Mouse (Mus musculus) hindbrain, embryonic 14.5 days (tissue): ENCODE measurements around the gene Plcxd2. TPM values are rescaled to one million over a fixed set of nuclear protein-coding genes. Genes with fewer than 3 reads are reported as not detected.
A peak's percentile ranks its signal among the peaks of the same experiment; 100 is the strongest.

Experiments used
- ATAC-seq: fragments of 200-750 bp; cut with Nextera tagmentation; 2 replicates; pipeline ENCODE4 v1.8.0; 2017; ENCODE audit warnings: moderate number of reproducible peaks, mild to moderate bottlenecking, moderate TSS enrichment, moderate library complexity; ENCODE audit not compliant: low FRiP score
- DNase-seq: peaks from one replicate; pipeline ENCODE4 v3.0.0-alpha.2; 2015; ENCODE audit warnings: low spot score
- H3K27ac ChIP-seq: fragments of 300-500 bp; sonication (generic); 2 replicates; pipeline ENCODE4 v1.5.1; 2014; ENCODE audit warnings: mild to moderate bottlenecking, moderate library complexity
- H3K27me3 ChIP-seq: fragments of 300-500 bp; sonication (generic); 2 replicates; pipeline ENCODE4 v1.6.1; 2014; ENCODE audit warnings: mild to moderate bottlenecking, low read length, mixed read lengths; ENCODE audit not compliant: control insufficient read depth, insufficient read depth
- H3K36me3 ChIP-seq: fragments of 300-500 bp; sonication (generic); replicated peaks from 2 replicates; pipeline ENCODE4 v1.6.1; 2014; ENCODE audit not compliant: control insufficient read depth, insufficient read depth
- H3K4me1 ChIP-seq: fragments of 300-500 bp; sonication (generic); replicated peaks from 2 replicates; pipeline ENCODE4 v1.6.1; 2014; ENCODE audit warnings: antibody characterized with exemption, low read length, mixed read lengths; ENCODE audit not compliant: control insufficient read depth, insufficient read depth
- H3K4me2 ChIP-seq: fragments of 300-500 bp; sonication (generic); replicated peaks from 2 replicates; pipeline ENCODE4 v1.6.1; 2014; ENCODE audit warnings: mild to moderate bottlenecking, moderate library complexity
- H3K4me3 ChIP-seq: fragments of 300-500 bp; sonication (generic); replicated peaks from 2 replicates; pipeline ENCODE4 v1.5.1; 2014; ENCODE audit warnings: mild to moderate bottlenecking, low read length
- H3K9ac ChIP-seq: fragments of 300-500 bp; sonication (generic); 2 replicates; pipeline ENCODE4 v1.6.1; 2014
- H3K9me3 ChIP-seq: fragments of 300-500 bp; sonication (generic); 2 replicates; pipeline ENCODE4 v1.6.1; 2016; ENCODE audit warnings: low read length; ENCODE audit not compliant: control insufficient read depth
- WGBS: fragments of 180-500 bp; shearing (Covaris S2); extraction: QIAGEN DNeasy Blood & Tissue Kit; methylation state at CpG from one replicate; pipeline ENCODE4 v1.1.7; 2014; 5-methylcytosine and 5-hydroxymethylcytosine counted together
- polyA plus RNA-seq: library from polyadenylated mRNA; unstranded; fragments of >200 nt; fragmentation: Nextera tagmentation; extraction: Ambion mirVana; gene quantifications from 2 replicates; pipeline ENCODE4 v1.2.1, GENCODE M21; 2014

The Plcxd2 gene
- polyA plus RNA-seq, 1 experiment from 2014 or later = 11.2 TPM

- peaks cover 8% of the 10 kb centered on the region; the same call in 1 of the 2 replicates for H3K4me1 ChIP-seq
- DNase-seq (no peak), ATAC-seq (no peak)
- no peak overlapping the region for H3K4me3 ChIP-seq
- H3K27me3 ChIP-seq = no peaks in the 10 kb centered on the region
- no peak overlapping the region for H3K9ac ChIP-seq
- no peaks in the 10 kb centered on the region for H3K9me3 ChIP-seq
- H3K4me2 ChIP-seq = no peak overlapping the region
- no peaks in the 10 kb centered on the region for H3K36me3 ChIP-seq
- 80% methylated on average over 3 of the region's 3 CpGs for WGBS
- 0 out of 2 replicates have a peak overlapping the region, but pooled peaks have one; percentile 51 for H3K27ac ChIP-seq
Observed at GRCm38 (mm10) chr16:45935956-45936483, 74.0 kb downstream of the Plcxd2 start.

- H3K36me3 ChIP-seq = no peaks in the 10 kb centered on the region
- no peaks in the 10 kb centered on the region for H3K9me3 ChIP-seq
- H3K27ac ChIP-seq = no peak overlapping the region
- H3K27me3 ChIP-seq = no peaks in the 10 kb centered on the region
- 50% methylated on average over 2 of the region's 2 CpGs for WGBS
- H3K9ac ChIP-seq = no peak overlapping the region
- no peak overlapping the region for H3K4me3 ChIP-seq
- H3K4me1 ChIP-seq = peaks cover 8% of the 10 kb centered on the region; the same call in 1 of the 2 replicates
- DNase-seq (no peak), ATAC-seq (no peak; the same call in 1 of the 2 replicates)
- H3K4me2 ChIP-seq = no peak overlapping the region
Observed at GRCm38 (mm10) chr16:45934721-45935407, 75.2 kb downstream of the Plcxd2 start.

GRCm38 (mm10) chr16:45930308-45930707 lies 79.7 kb downstream of the Plcxd2 start:
- WGBS = 90% methylated on average over 3 of the region's 3 CpGs

GRCm38 (mm10) chr16:45928090-45928489 lies 81.9 kb downstream of the Plcxd2 start:
- no peaks in the 10 kb centered on the region for H3K9me3 ChIP-seq
- H3K27ac ChIP-seq = no peak overlapping the region
- DNase-seq (no peak), ATAC-seq (no peak)
- no peaks in the 10 kb centered on the region for H3K36me3 ChIP-seq
- no peak overlapping the region for H3K4me3 ChIP-seq
- H3K4me2 ChIP-seq = no peak overlapping the region
- WGBS = 89% methylated on average over 4 of the region's 4 CpGs
- H3K27me3 ChIP-seq = no peaks in the 10 kb centered on the region
- H3K9ac ChIP-seq = no peak overlapping the region
- H3K4me1 ChIP-seq = no peaks in the 10 kb centered on the region

More at GRCm38 (mm10) chr16:45930308-45930707, 79.7 kb downstream of the Plcxd2 start:
- no peaks in the 10 kb centered on the region for H3K27me3 ChIP-seq
- DNase-seq (no peak), ATAC-seq (no peak)
- no peak overlapping the region for H3K4me3 ChIP-seq
- H3K9me3 ChIP-seq = no peaks in the 10 kb centered on the region
- H3K4me2 ChIP-seq = no peak overlapping the region
- H3K27ac ChIP-seq = no peak overlapping the region
- H3K4me1 ChIP-seq = no peaks in the 10 kb centered on the region
- no peak overlapping the region for H3K9ac ChIP-seq
- no peaks in the 10 kb centered on the region for H3K36me3 ChIP-seq

- no peak for ATAC-seq
- WGBS = 79% methylated on average over 3 of the region's 3 CpGs
- no peaks in the 10 kb centered on the region for H3K4me1 ChIP-seq
Observed at GRCm38 (mm10) chr16:45927601-45928000, 82.4 kb downstream of the Plcxd2 start.

GRCm38 (mm10) chr16:45926875-45927274 lies 83.1 kb downstream of the Plcxd2 start:
- Histone ChIP-seq H3K9me3 (no peaks in the 10 kb centered on the region), H3K4me1 (no peaks in the 10 kb centered on the region), H3K27ac (no peak overlapping the region), H3K4me3 (no peak overlapping the region), H3K36me3 (no peaks in the 10 kb centered on the region), H3K9ac (no peak overlapping the region), H3K4me2 (no peak overlapping the region), H3K27me3 (no peaks in the 10 kb centered on the region)
- ATAC-seq (no peak), DNase-seq (no peak)
- WGBS = 90% methylated on average over 5 of the region's 5 CpGs

More at GRCm38 (mm10) chr16:45927601-45928000, 82.4 kb downstream of the Plcxd2 start:
- Histone ChIP-seq H3K36me3 (no peaks in the 10 kb centered on the region), H3K4me3 (no peak overlapping the region), H3K9ac (no peak overlapping the region), H3K27ac (no peak overlapping the region), H3K27me3 (no peaks in the 10 kb centered on the region), H3K4me2 (no peak overlapping the region), H3K9me3 (no peaks in the 10 kb centered on the region)
- no peak for DNase-seq

- no peaks in the 10 kb centered on the region for H3K36me3 ChIP-seq
- no peaks in the 10 kb centered on the region for H3K4me1 ChIP-seq
- H3K9me3 ChIP-seq = no peaks in the 10 kb centered on the region
- H3K27me3 ChIP-seq = no peaks in the 10 kb centered on the region
- no peak overlapping the region for H3K9ac ChIP-seq
- 73% methylated on average over 6 of the region's 6 CpGs for WGBS
- ATAC-seq (no peak), DNase-seq (no peak)
- no peak overlapping the region for H3K4me3 ChIP-seq
- H3K4me2 ChIP-seq = no peak overlapping the region
- H3K27ac ChIP-seq = no peak overlapping the region
Observed at GRCm38 (mm10) chr16:45923731-45924424, 86.1 kb downstream of the Plcxd2 start.

- no peaks in the 10 kb centered on the region for H3K9me3 ChIP-seq
- WGBS = 75% methylated on average over 8 of the region's 8 CpGs
- no peak overlapping the region for H3K27ac ChIP-seq
- no peak for ATAC-seq
- H3K4me2 ChIP-seq = no peak overlapping the region
- no peak overlapping the region for H3K9ac ChIP-seq
- H3K4me1 ChIP-seq = no peaks in the 10 kb centered on the region
- no peaks in the 10 kb centered on the region for H3K27me3 ChIP-seq
- H3K36me3 ChIP-seq = no peaks in the 10 kb centered on the region
- H3K4me3 ChIP-seq = no peak overlapping the region
- no peak for DNase-seq
Observed at GRCm38 (mm10) chr16:45922546-45923229, 87.3 kb downstream of the Plcxd2 start.

- no peak; the same call in 1 of the 2 replicates for ATAC-seq
- Histone ChIP-seq H3K4me3 (no peak overlapping the region), H3K4me1 (no peaks in the 10 kb centered on the region), H3K36me3 (no peaks in the 10 kb centered on the region), H3K4me2 (no peak overlapping the region), H3K27me3 (no peaks in the 10 kb centered on the region), H3K9me3 (no peaks in the 10 kb centered on the region), H3K27ac (no peak overlapping the region), H3K9ac (no peak overlapping the region)
- 82% methylated on average over 8 of the region's 8 CpGs for WGBS
- DNase-seq = no peak
Observed at GRCm38 (mm10) chr16:45919572-45919971, 90.4 kb downstream of the Plcxd2 start.
